Mouse (Mus musculus) forebrain, embryonic 13.5 days (tissue): ENCODE results near the gene Tmcc1. TPM values are rescaled to one million over a fixed set of nuclear protein-coding genes. Genes with fewer than 3 reads are reported as not detected.

Experiments
- ATAC-seq: fragments of 200-750 bp; cut with Nextera tagmentation; 2 replicates; pipeline ENCODE4 v1.8.0; 2017
- H3K27ac ChIP-seq: fragments of 300-500 bp; sonication (generic); 2 replicates; pipeline ENCODE4 v1.5.1; 2015; ENCODE audit warnings: inconsistent platforms, mild to moderate bottlenecking, moderate library complexity
- H3K27me3 ChIP-seq: fragments of 300-500 bp; sonication (generic); 2 replicates; pipeline ENCODE4 v1.6.1; 2015; ENCODE audit warnings: mild to moderate bottlenecking, inconsistent platforms
- H3K36me3 ChIP-seq: fragments of 300-500 bp; sonication (generic); 2 replicates; pipeline ENCODE4 v1.6.1; 2015; ENCODE audit warnings: mild to moderate bottlenecking, inconsistent platforms; ENCODE audit not compliant: poor library complexity, severe bottlenecking
- H3K4me1 ChIP-seq: fragments of 300-500 bp; sonication (generic); 2 replicates; pipeline ENCODE4 v1.6.1; 2015; ENCODE audit warnings: inconsistent platforms
- H3K4me2 ChIP-seq: fragments of 300-500 bp; sonication (generic); 2 replicates; pipeline ENCODE4 v1.6.1; 2015; ENCODE audit warnings: inconsistent platforms, mild to moderate bottlenecking, moderate library complexity
- H3K4me3 ChIP-seq: fragments of 300-500 bp; sonication (generic); 2 replicates; pipeline ENCODE4 v1.5.1; 2015; ENCODE audit warnings: mild to moderate bottlenecking, inconsistent platforms
- H3K9ac ChIP-seq: fragments of 300-500 bp; sonication (generic); 2 replicates; pipeline ENCODE4 v1.6.1; 2015; ENCODE audit warnings: mild to moderate bottlenecking, inconsistent platforms
- H3K9me3 ChIP-seq: fragments of 300-500 bp; sonication (generic); replicated peaks from 2 replicates; pipeline ENCODE4 v1.6.1; 2016; ENCODE audit warnings: inconsistent platforms
- WGBS: fragments of 180-500 bp; shearing (Covaris S2); methylation state at CpG from one replicate; pipeline ENCODE4 v1.1.7; 2015; 5-methylcytosine and 5-hydroxymethylcytosine counted together
- polyA plus RNA-seq: library from polyadenylated mRNA; unstranded; fragments of >200 nt; fragmentation: Nextera tagmentation; extraction: Ambion mirVana; gene quantifications from 2 replicates; pipeline ENCODE4 v1.2.1, GENCODE M21; 2015

The Tmcc1 gene
- polyA plus RNA-seq, 1 experiment from 2014 or later, result 33.8 TPM

GRCm38 (mm10) chr6:115972083-115972764, 221.1 kb downstream of the Tmcc1 start:
- peak; percentile 26 for ATAC-seq
- no peak overlapping the region for H3K4me2 ChIP-seq
- H3K9me3 ChIP-seq, result no peaks in the 10 kb centered on the region
- no peak overlapping the region for H3K4me3 ChIP-seq
- no peaks in the 10 kb centered on the region for H3K36me3 ChIP-seq
- peak overlapping the region; percentile 57; the same call in 1 of the 2 replicates for H3K27ac ChIP-seq
- H3K27me3 ChIP-seq, result no peaks in the 10 kb centered on the region
- WGBS, result 74% methylated on average over 7 of the region's 7 CpGs
- H3K4me1 ChIP-seq, result peaks cover 57% of the 10 kb centered on the region
- H3K9ac ChIP-seq, result no peak overlapping the region

- peak; percentile 67 for ATAC-seq
- WGBS, result 54% methylated on average over 13 of the region's 13 CpGs
- Histone ChIP-seq H3K27ac (peak overlapping the region; percentile 57), H3K4me2 (no peak overlapping the region), H3K27me3 (no peaks in the 10 kb centered on the region), H3K9ac (no peak overlapping the region), H3K36me3 (no peaks in the 10 kb centered on the region), H3K4me3 (no peak overlapping the region), H3K9me3 (no peaks in the 10 kb centered on the region), H3K4me1 (peaks cover 57% of the 10 kb centered on the region)
Observed at GRCm38 (mm10) chr6:115971273-115972060, 221.8 kb downstream of the Tmcc1 start.

- Histone ChIP-seq H3K27me3 (no peaks in the 10 kb centered on the region), H3K4me2 (no peak overlapping the region), H3K9ac (no peak overlapping the region), H3K4me1 (peaks cover 57% of the 10 kb centered on the region), H3K4me3 (no peak overlapping the region), H3K36me3 (no peaks in the 10 kb centered on the region), H3K27ac (no peak overlapping the region), H3K9me3 (no peaks in the 10 kb centered on the region)
- no peak for ATAC-seq
- 60% methylated on average over 4 of the region's 6 CpGs for WGBS
Observed at GRCm38 (mm10) chr6:115969952-115970351, 223.3 kb downstream of the Tmcc1 start.

DNA sequence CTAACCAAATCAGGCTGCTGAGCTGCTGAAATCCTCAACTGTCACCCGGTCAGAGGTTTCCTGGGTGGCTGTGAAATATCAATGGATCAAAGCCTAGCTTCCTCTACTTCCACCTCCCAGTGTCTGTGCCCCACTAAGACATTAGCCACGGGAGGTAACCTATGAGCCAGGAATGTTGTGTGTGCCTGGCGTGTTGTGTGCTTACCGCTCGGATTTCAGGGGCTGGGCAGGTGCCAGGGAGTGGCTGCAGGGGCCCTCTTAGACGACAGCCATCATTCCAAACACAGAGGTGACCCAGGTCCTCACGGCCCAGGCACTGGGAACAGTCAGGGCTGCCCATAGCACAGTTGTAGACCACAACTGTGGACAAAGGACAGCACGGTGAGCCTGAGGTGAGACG, 224.2 kb downstream of the Tmcc1 start:
- ATAC-seq, result no peak
- H3K4me2 ChIP-seq, result no peak overlapping the region
- H3K27ac ChIP-seq, result 0 out of 2 replicates have a peak overlapping the region, but pooled peaks have one; percentile 19
- no peak overlapping the region for H3K9ac ChIP-seq
- no peaks in the 10 kb centered on the region for H3K27me3 ChIP-seq
- WGBS, result 67% methylated on average over 9 of the region's 9 CpGs
- no peaks in the 10 kb centered on the region for H3K36me3 ChIP-seq
- no peak overlapping the region for H3K4me3 ChIP-seq
- H3K9me3 ChIP-seq, result no peaks in the 10 kb centered on the region
- H3K4me1 ChIP-seq, result peaks cover 50% of the 10 kb centered on the region

- no peaks in the 10 kb centered on the region for H3K36me3 ChIP-seq
- ATAC-seq, result no peak
- H3K4me1 ChIP-seq, result peaks cover 46% of the 10 kb centered on the region
- WGBS, result 70% methylated on average over 6 of the region's 6 CpGs
- H3K9me3 ChIP-seq, result no peaks in the 10 kb centered on the region
- no peak overlapping the region for H3K9ac ChIP-seq
- H3K27me3 ChIP-seq, result no peaks in the 10 kb centered on the region
- H3K27ac ChIP-seq, result peak overlapping the region; percentile 19; the same call in 1 of the 2 replicates
- H3K4me3 ChIP-seq, result no peak overlapping the region
- H3K4me2 ChIP-seq, result no peak overlapping the region
Observed at GRCm38 (mm10) chr6:115968700-115969099, 224.6 kb downstream of the Tmcc1 start.

Other genes with a start within 250 kb of the Tmcc1 start
- gene H1foo, start 248.5 kb downstream of the Tmcc1 start, polyA plus RNA-seq, result not detected in 2 replicates
- gene Plxnd1, start 198.5 kb downstream of the Tmcc1 start, polyA plus RNA-seq, result 14.3 and 19.7 TPM in 2 replicates
- 51.8 and 55.3 TPM in 2 replicates for gene Washc2, start 14.6 kb upstream of the Tmcc1 start, polyA plus RNA-seq
- gene Zfand4, start 70.7 kb upstream of the Tmcc1 start, polyA plus RNA-seq, result 10.1 and 10.4 TPM in 2 replicates
- 40.7 and 49.3 TPM in 2 replicates for gene March8, start 144.5 kb upstream of the Tmcc1 start, polyA plus RNA-seq